Mouse (Mus musculus): ENCODE results near the gene Olfr198.
"Not testable (repeated sequence)": the region's sequence is repeated elsewhere in the genome, so short reads cannot be mapped to it uniquely, and the experiment has no call there.

Gene Olfr198

GRCm38 (mm10) chr16:59203433-59203832 lies at the start of gene Olfr198:
Olfr198 (minus strand) TSS chr16:59203533.
- DNase-seq (ENCODE audit: low spot score in 2 of 2): not testable (repeated sequence)

- DNase-seq (ENCODE audit: low spot score in 2 of 2): no peak
Measured at GRCm38 (mm10) chr16:59249684-59250083, 46.4 kb upstream of the Olfr198 start.

DNA sequence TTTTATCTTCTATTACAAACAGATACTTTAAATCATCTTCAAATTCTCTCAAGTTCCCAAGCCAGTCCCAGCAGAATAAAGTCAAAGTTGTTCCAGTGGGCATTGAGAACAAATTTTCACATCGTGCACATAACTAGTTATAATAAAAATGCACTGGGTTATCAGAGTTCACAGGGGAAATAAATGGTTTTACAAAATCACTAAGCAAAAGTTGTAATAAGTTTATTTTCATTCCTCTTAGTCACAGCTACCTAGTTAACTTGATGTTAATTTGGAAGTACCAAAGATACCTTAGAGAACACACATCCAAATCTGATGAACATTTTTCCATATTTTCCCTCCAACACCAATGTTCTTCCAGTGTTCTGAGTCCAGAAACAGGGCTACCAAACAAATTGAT lies 16.3 kb upstream of the Olfr198 start, which contains the start of gene Olfr199:
Gene Olfr199, minus strand, starts transcription at position 101 of the 400 bp plus-strand sequence.
- DNase-seq (ENCODE audit: low spot score in 2 of 2): not testable (repeated sequence)

- not testable (repeated sequence) for DNase-seq (ENCODE audit: low spot score in 2 of 2)
Measured at GRCm38 (mm10) chr16:59217861-59218260, 14.5 kb upstream of the Olfr198 start.

GRCm38 (mm10) chr16:59170354-59170753 lies 33.0 kb downstream of the Olfr198 start, which contains the start of gene Olfr196:
Olfr196 (minus strand) TSS chr16:59170454.
- no peak for DNase-seq (ENCODE audit: low spot score in 2 of 2)

DNA sequence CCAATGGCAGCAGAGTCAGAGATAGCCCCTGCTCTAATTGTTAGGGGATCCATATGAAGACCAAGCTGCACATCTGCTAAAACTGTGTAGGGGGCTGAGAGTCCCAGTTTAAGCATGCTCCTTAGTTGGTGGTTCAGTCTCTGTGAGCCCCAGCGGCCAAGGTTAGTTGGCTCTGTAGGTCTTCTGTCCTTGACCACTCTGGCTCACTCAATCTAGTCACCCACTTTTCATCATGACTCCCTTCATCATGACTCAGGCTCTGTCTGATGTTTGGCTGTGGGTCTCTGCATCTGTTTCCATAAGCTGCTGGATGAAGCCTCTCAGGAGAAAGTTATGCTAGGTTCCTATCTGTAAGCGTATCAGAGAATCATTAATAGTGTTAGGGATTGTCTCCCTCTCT lies 51.3 kb downstream of the Olfr198 start:
- DNase-seq (ENCODE audit: low spot score in 2 of 2): no peak

All from frontal cortex, postnatal 14 days (tissue).